Mouse (Mus musculus) monocyte, adult 5-6 weeks (primary cell): ENCODE results near the gene Hs3st3a1. TPM values are rescaled to one million over a fixed set of nuclear protein-coding genes. Genes with fewer than 3 reads are reported as not detected.

Experiments
- ATAC-seq: fragments of 153-309, 156-312 bp; replicated peaks from 2 replicates; pipeline ENCODE4 v1.8.0; 2017; ENCODE audit warnings: mild to moderate bottlenecking; ENCODE audit not compliant: low TSS enrichment, insufficient number of reproducible peaks, severe bottlenecking, poor library complexity, low FRiP score
- total RNA-seq: library from RNA; stranded (forward); fragments of 200-1000, 200-491, 200-594 nt; gene quantifications from 3 replicates; pipeline ENCODE4 v1.2.3, GENCODE M21; 2017

Hs3st3a1 gene
- total RNA-seq: 0.11 TPM in 1 of 3 replicates, not detected in the others

- ATAC-seq: peak; percentile 56
Measured at GRCm38 (mm10) chr11:64434611-64435545, at the start of gene Hs3st3a1. Gene Hs3st3a1, plus strand, starts transcription at chr11:64435332.

DNA sequence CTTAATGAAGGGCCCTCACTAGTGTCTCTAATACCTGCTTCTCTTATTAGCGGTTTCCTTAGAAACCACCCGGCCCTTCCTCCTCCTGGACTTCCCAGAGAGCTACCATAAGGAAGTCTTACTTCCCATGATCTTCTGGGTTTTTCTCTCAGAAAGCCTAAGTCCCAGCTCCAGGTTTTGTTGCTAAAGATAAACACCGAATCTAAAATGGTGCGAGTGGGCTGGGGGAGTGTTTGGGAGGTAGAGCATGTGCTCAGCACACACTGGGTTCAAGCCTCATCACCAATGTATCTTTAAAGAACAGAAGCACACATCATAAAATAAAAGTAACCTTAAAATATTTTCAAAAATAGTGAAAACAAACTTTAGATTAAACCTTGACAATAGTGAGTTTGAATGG is 48.8 kb upstream of the Hs3st3a1 start:
- no peak for ATAC-seq

DNA sequence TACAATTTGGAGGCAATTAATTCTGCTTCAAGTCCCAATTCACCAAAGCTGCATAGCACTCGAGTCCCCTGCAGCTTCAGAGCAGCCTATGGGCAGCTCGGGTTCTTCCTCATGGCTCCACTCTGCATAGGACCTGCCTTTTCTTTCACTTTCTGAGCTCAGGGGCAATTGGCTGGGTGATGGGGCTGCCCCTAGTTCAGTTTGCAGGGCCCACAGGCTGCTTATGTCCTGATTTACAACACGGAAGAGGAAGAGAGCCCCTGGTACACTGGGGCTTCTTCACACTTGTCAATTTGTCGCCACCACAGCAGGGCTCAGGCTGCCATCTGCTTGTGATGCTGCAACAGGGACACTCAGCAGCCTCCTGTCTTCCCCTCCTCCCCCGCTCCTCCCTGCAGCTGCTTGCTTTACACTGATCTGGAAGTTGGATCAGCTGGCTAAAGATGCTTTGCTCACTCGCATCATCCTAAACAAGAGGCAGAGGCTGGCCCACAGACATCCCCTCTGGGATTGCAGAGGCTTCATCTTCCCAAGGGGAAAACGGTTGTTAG is 38.7 kb upstream of the Hs3st3a1 start:
- no peak for ATAC-seq

- ATAC-seq: no peak
Measured at GRCm38 (mm10) chr11:64396949-64397348, 38.2 kb upstream of the Hs3st3a1 start.

- ATAC-seq: no peak
Measured at GRCm38 (mm10) chr11:64397612-64398011, 37.5 kb upstream of the Hs3st3a1 start.

GRCm38 (mm10) chr11:64400534-64401093 is 34.5 kb upstream of the Hs3st3a1 start:
- no peak for ATAC-seq

GRCm38 (mm10) chr11:64418969-64419368 is 16.2 kb upstream of the Hs3st3a1 start:
- no peak for ATAC-seq

DNA sequence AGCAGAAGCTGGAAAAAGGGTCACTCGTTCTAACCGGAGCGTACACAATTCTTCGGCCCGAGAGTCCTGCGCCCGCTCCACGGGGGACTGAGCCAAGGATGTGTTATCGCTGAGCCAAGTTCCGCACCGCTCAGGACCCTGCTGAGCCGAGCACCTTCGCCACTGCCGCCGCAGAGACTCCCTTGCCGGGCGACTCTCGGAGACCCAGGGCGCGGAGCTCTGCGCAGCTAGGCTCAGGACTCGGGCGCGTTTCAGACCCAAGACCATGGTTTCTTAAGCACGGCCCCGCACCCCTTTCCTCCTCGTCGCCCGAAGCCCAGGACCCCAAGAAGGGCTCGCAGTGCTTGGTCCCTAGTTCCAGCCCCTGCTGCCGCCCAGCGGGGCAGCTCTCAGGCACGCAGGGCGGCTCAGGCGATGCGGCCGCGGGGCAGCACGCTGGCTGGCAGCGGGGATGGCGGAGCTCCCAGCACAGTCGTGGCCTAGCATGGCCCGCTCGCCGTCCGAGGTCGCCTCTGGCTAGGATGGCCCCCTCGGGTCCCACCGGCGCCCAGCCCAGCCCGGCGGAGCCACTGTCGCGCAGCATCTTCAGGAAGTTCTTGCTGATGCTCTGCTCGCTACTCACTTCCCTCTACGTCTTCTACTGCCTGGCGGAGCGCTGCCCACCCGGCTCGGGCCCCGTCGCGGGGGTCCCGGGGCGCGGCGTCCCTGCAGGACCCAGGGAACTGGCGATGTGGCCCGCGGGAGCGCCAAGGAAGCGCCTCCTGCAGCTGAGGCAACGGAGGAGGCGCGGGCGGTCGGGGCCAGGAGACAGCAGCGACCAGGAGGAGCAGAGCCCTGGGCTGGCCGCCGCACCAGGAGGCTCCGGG is 647 bp downstream of the Hs3st3a1 start:
- no peak for ATAC-seq

- no peak for ATAC-seq
Measured at GRCm38 (mm10) chr11:64436412-64436727, 1.2 kb downstream of the Hs3st3a1 start, which contains the start of gene F930015N05Rik. Gene F930015N05Rik, minus strand, starts transcription at chr11:64436653.

- no peak for ATAC-seq
Measured at GRCm38 (mm10) chr11:64436791-64437298, 1.7 kb downstream of the Hs3st3a1 start.

DNA sequence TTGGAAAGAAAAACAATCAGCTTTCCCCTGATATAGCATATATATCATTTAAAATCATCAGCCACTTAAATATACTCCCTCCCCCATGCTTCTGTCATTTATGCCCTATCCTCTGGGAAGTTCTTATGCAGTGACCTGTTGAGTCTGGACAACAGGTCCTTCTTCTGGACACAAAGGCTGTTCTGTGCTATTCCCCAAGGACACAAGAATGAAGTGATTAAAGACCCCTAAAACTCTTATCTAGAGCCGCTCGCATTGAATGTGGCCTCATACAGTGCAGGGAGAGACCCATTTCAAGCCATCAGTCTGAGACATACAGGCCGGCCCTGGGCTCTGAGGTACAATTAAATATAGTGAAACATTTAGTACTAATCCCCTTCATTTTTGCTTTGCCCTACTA is 2.6 kb downstream of the Hs3st3a1 start:
- ATAC-seq: no peak

DNA sequence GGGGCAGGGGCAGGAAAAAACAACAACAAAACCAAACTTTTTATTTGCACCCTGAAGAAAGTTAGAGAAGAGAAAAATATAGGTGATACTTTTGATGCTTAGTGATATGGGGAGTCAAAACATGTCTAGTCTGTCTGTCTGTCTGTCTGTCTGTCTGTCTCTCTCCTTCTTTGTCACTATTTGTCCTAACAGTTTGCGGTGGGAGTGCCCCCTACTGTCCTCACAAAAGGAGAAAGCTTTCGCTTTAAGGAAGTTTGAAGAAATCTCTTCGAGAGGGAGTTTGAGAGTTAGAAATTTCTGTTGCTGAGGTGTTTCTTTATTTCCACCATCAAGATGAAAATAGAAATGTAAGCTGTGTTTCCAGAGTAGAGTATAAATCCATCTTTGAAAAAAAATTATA is 3.8 kb downstream of the Hs3st3a1 start:
- ATAC-seq: no peak

GRCm38 (mm10) chr11:64442119-64442518 is 7.0 kb downstream of the Hs3st3a1 start:
- no peak for ATAC-seq

DNA sequence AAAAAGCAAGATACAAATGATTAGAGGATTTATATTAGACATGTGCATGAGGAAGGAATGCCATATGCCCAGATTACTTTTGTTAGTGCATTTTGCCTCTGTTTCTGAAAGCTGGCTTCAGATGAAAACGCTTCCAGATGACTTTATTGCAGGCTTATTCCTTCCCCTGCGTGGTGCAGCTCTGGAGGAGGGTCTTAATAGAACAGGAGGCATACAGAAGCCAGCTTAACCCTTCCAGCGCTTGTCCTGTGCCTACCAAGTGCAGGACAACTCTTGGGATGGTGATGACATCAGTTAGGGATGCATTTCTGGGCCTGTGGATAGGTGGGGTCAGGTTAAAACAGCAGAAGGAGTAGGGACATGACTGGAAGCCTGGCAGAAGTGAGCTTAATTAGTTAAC is 7.6 kb downstream of the Hs3st3a1 start:
- no peak for ATAC-seq

- ATAC-seq: no peak
Measured at GRCm38 (mm10) chr11:64445227-64445626, 10.1 kb downstream of the Hs3st3a1 start.

DNA sequence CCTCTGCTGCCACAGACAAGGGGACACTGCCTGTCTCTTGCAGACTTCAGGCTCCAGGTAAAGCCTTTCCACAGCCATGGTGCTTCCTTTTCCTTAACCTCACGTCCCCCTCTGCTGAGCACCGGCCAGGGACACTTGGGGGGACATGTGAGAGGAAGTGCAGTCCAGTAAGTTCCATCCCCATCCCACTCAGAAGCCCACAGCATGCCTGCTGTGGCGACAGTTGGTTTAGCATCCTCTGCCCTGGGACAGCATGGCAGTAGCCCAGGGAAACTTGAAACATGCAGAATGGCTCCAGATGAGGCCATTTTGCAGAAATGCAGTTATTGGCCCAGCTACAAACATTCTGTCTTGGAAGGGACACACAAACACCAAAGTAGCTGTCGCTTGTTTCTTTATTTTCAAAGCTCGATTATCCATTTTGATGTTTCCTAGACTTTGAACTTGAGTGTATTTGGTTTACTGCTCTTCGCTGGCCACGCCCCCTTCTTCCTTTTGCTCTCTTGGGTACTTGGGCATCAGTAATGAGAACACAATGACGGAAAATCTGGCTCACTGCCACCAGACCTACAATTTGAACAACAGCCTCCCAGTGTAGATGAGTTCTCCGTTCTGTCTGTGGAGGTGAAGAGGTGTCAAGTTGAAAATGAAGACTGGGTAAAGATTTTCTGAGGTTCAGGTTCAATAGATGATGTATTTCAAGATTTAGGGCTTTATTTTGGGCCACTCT is 13.6 kb downstream of the Hs3st3a1 start:
- no peak for ATAC-seq

- no peak for ATAC-seq
Measured at GRCm38 (mm10) chr11:64461746-64462145, 26.6 kb downstream of the Hs3st3a1 start.

DNA sequence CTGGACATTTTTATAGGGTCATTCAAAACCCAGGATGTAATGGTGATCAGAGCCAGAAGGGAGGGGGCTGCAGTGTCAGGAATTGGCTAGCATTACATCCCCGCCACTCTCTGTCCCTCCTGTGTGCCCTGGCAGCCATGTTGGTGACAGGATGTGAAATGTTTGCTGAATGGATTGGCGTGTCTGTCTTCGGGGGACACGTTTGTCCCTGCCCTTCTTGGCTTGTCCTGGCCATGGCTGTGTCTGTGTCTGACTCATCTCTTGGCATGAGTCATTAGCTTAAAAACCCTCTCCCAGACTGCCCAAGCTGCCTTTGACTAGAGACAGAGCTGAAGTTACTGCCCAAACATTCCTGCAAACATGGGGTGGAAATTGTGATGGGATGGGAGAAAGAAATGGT is 33.6 kb downstream of the Hs3st3a1 start:
- no peak for ATAC-seq
